Mouse (Mus musculus) bone marrow, adult 2 months (tissue): Measurements from ENCODE around the gene Olfr1342.

Experiments used
- CTCF ChIP-seq: fragments of 200-500 bp; IDR thresholded peaks from 2 replicates; pipeline ENCODE4 v1.5.1; 2011; ENCODE audit warnings: low read length, control low read depth; ENCODE audit not compliant: control insufficient read depth, insufficient read depth
- POLR2A ChIP-seq: fragments of 200-500 bp; IDR thresholded peaks from 2 replicates; pipeline ENCODE4 v1.6.1; 2011; ENCODE audit warnings: low read depth, mild to moderate bottlenecking, control low read depth, low read length, borderline replicate concordance; ENCODE audit not compliant: control insufficient read depth

DNA sequence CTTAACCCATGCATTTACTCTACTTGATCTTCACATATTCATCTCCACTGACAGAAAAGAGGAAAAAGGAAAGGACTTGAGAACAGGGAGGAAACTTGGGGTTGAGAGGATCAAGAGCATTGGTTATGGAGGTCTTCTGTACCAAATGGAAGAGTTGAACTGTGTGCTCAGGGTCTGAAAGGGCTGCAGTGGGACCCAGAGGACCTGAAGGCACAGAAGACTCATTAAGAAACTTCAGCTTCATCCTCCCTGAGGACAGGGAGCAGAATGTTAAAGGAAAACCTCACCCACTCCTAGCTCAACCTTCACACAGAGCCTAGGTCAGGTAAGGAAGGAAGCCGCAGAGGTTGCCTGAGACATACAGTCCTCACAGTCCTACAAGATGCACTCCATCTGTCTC lies 39.3 kb upstream of the Olfr1342 start, which contains the start of gene Olfr1339:
- TF ChIP-seq CTCF (no peak), POLR2A (no peak)
